Mouse (Mus musculus): Measurements from ENCODE around the gene Hoxb4. TPM values are rescaled to one million over a fixed set of nuclear protein-coding genes. Genes with fewer than 3 reads are reported as not detected.

Gene Hoxb4
- polyA plus RNA-seq, 1 experiment from 2014 or later: not detected

GRCm38 (mm10) chr11:96297428-96297827 lies 20.6 kb upstream of the Hoxb4 start:
- no peak overlapping the region for H3K27ac ChIP-seq (ENCODE audit: low read length)
- no peaks in the 10 kb centered on the region for H3K4me1 ChIP-seq (ENCODE audit: control insufficient read depth, insufficient read depth, low read length)
- no peak overlapping the region for H3K4me2 ChIP-seq (ENCODE audit: low read length)
- no peak overlapping the region for H3K9ac ChIP-seq (ENCODE audit: low read depth, low read length)
- peaks cover 89% of the 10 kb centered on the region for H3K27me3 ChIP-seq (ENCODE audit: control insufficient read depth, insufficient read depth, low read depth, low read length)
- no peaks in the 10 kb centered on the region for H3K9me3 ChIP-seq (replicated peaks; ENCODE audit: control insufficient read depth, low read length, poor library complexity, severe bottlenecking)
- H3K4me3 ChIP-seq (ENCODE audit: low read depth, low read length): no peak overlapping the region
- WGBS: 0% methylated on average over 3 of the region's 3 CpGs
- no peaks in the 10 kb centered on the region for H3K36me3 ChIP-seq (ENCODE audit: control insufficient read depth, insufficient read depth, low read length)
- no peak for ATAC-seq

- H3K4me1 ChIP-seq (ENCODE audit: control insufficient read depth, insufficient read depth, low read length): no peaks in the 10 kb centered on the region
- WGBS: 3% methylated on average over 11 of the region's 11 CpGs
- H3K4me2 ChIP-seq (ENCODE audit: low read length): no peak overlapping the region
- H3K27me3 ChIP-seq (ENCODE audit: control insufficient read depth, insufficient read depth, low read depth, low read length): peaks cover 90% of the 10 kb centered on the region
- no peak overlapping the region for H3K9ac ChIP-seq (ENCODE audit: low read depth, low read length)
- no peak overlapping the region for H3K4me3 ChIP-seq (ENCODE audit: low read depth, low read length)
- no peaks in the 10 kb centered on the region for H3K36me3 ChIP-seq (ENCODE audit: control insufficient read depth, insufficient read depth, low read length)
- no peak for ATAC-seq
- H3K27ac ChIP-seq (ENCODE audit: low read length): no peak overlapping the region
- no peaks in the 10 kb centered on the region for H3K9me3 ChIP-seq (replicated peaks; ENCODE audit: control insufficient read depth, low read length, poor library complexity, severe bottlenecking)
Measured at GRCm38 (mm10) chr11:96297968-96298635, 20.0 kb upstream of the Hoxb4 start.

- no peaks in the 10 kb centered on the region for H3K4me1 ChIP-seq (ENCODE audit: control insufficient read depth, insufficient read depth, low read length)
- H3K4me2 ChIP-seq (ENCODE audit: low read length): no peak overlapping the region
- no peaks in the 10 kb centered on the region for H3K9me3 ChIP-seq (replicated peaks; ENCODE audit: control insufficient read depth, low read length, poor library complexity, severe bottlenecking)
- peaks cover 87% of the 10 kb centered on the region for H3K27me3 ChIP-seq (ENCODE audit: control insufficient read depth, insufficient read depth, low read depth, low read length)
- no peak overlapping the region for H3K9ac ChIP-seq (ENCODE audit: low read depth, low read length)
- no peak overlapping the region for H3K27ac ChIP-seq (ENCODE audit: low read length)
- ATAC-seq: no peak
- H3K4me3 ChIP-seq (ENCODE audit: low read depth, low read length): no peak overlapping the region
- no peaks in the 10 kb centered on the region for H3K36me3 ChIP-seq (ENCODE audit: control insufficient read depth, insufficient read depth, low read length)
- WGBS: under 1% methylated on average over 66 of the region's 66 CpGs
Measured at GRCm38 (mm10) chr11:96298895-96299667, 19.0 kb upstream of the Hoxb4 start.

GRCm38 (mm10) chr11:96299781-96300180 lies 18.3 kb upstream of the Hoxb4 start:
- Histone ChIP-seq H3K4me1 (ENCODE audit: control insufficient read depth, insufficient read depth, low read length) (no peaks in the 10 kb centered on the region), H3K27me3 (ENCODE audit: control insufficient read depth, insufficient read depth, low read depth, low read length) (peaks cover 84% of the 10 kb centered on the region), H3K36me3 (ENCODE audit: control insufficient read depth, insufficient read depth, low read length) (no peaks in the 10 kb centered on the region), H3K9ac (ENCODE audit: low read depth, low read length) (no peak overlapping the region), H3K4me2 (ENCODE audit: low read length) (no peak overlapping the region), H3K4me3 (ENCODE audit: low read depth, low read length) (no peak overlapping the region), H3K9me3 (replicated peaks; ENCODE audit: control insufficient read depth, low read length, poor library complexity, severe bottlenecking) (no peaks in the 10 kb centered on the region), H3K27ac (ENCODE audit: low read length) (no peak overlapping the region)
- no peak for ATAC-seq
- 1% methylated on average over 9 of the region's 9 CpGs for WGBS

GRCm38 (mm10) chr11:96300354-96301063 lies 17.6 kb upstream of the Hoxb4 start:
- H3K4me2 ChIP-seq (ENCODE audit: low read length): no peak overlapping the region
- ATAC-seq: no peak
- 1% methylated on average over 35 of the region's 35 CpGs for WGBS
- H3K4me3 ChIP-seq (ENCODE audit: low read depth, low read length): no peak overlapping the region
- no peak overlapping the region for H3K27ac ChIP-seq (ENCODE audit: low read length)
- H3K9me3 ChIP-seq (replicated peaks; ENCODE audit: control insufficient read depth, low read length, poor library complexity, severe bottlenecking): no peaks in the 10 kb centered on the region
- no peaks in the 10 kb centered on the region for H3K36me3 ChIP-seq (ENCODE audit: control insufficient read depth, insufficient read depth, low read length)
- no peaks in the 10 kb centered on the region for H3K4me1 ChIP-seq (ENCODE audit: control insufficient read depth, insufficient read depth, low read length)
- peaks cover 85% of the 10 kb centered on the region for H3K27me3 ChIP-seq (ENCODE audit: control insufficient read depth, insufficient read depth, low read depth, low read length)
- no peak overlapping the region for H3K9ac ChIP-seq (ENCODE audit: low read depth, low read length)

- no peaks in the 10 kb centered on the region for H3K4me1 ChIP-seq (ENCODE audit: control insufficient read depth, insufficient read depth, low read length)
- H3K4me3 ChIP-seq (ENCODE audit: low read depth, low read length): no peak overlapping the region
- peaks cover 85% of the 10 kb centered on the region for H3K27me3 ChIP-seq (ENCODE audit: control insufficient read depth, insufficient read depth, low read depth, low read length)
- H3K4me2 ChIP-seq (ENCODE audit: low read length): no peak overlapping the region
- 3% methylated on average over 6 of the region's 10 CpGs for WGBS
- no peak overlapping the region for H3K27ac ChIP-seq (ENCODE audit: low read length)
- ATAC-seq: no peak
- no peaks in the 10 kb centered on the region for H3K36me3 ChIP-seq (ENCODE audit: control insufficient read depth, insufficient read depth, low read length)
- no peaks in the 10 kb centered on the region for H3K9me3 ChIP-seq (replicated peaks; ENCODE audit: control insufficient read depth, low read length, poor library complexity, severe bottlenecking)
- H3K9ac ChIP-seq (ENCODE audit: low read depth, low read length): no peak overlapping the region
Measured at GRCm38 (mm10) chr11:96301064-96301431, 17.0 kb upstream of the Hoxb4 start.

- WGBS: under 1% methylated on average over 15 of the region's 15 CpGs
- H3K27ac ChIP-seq (ENCODE audit: low read length): no peak overlapping the region
Measured at GRCm38 (mm10) chr11:96301837-96302236, 16.2 kb upstream of the Hoxb4 start.

GRCm38 (mm10) chr11:96302381-96303150 lies 15.5 kb upstream of the Hoxb4 start:
- no peaks in the 10 kb centered on the region for H3K4me1 ChIP-seq (ENCODE audit: control insufficient read depth, insufficient read depth, low read length)
- H3K9me3 ChIP-seq (replicated peaks; ENCODE audit: control insufficient read depth, low read length, poor library complexity, severe bottlenecking): no peaks in the 10 kb centered on the region
- H3K4me2 ChIP-seq (ENCODE audit: low read length): no peak overlapping the region
- H3K27me3 ChIP-seq (ENCODE audit: control insufficient read depth, insufficient read depth, low read depth, low read length): peaks cover 85% of the 10 kb centered on the region
- H3K27ac ChIP-seq (ENCODE audit: low read length): no peak overlapping the region
- WGBS: 3% methylated on average over 23 of the region's 23 CpGs
- no peaks in the 10 kb centered on the region for H3K36me3 ChIP-seq (ENCODE audit: control insufficient read depth, insufficient read depth, low read length)
- no peak for ATAC-seq
- H3K4me3 ChIP-seq (ENCODE audit: low read depth, low read length): no peak overlapping the region
- no peak overlapping the region for H3K9ac ChIP-seq (ENCODE audit: low read depth, low read length)

More at GRCm38 (mm10) chr11:96301837-96302236, 16.2 kb upstream of the Hoxb4 start:
- no peaks in the 10 kb centered on the region for H3K9me3 ChIP-seq (replicated peaks; ENCODE audit: control insufficient read depth, low read length, poor library complexity, severe bottlenecking)
- H3K4me3 ChIP-seq (ENCODE audit: low read depth, low read length): no peak overlapping the region
- no peaks in the 10 kb centered on the region for H3K4me1 ChIP-seq (ENCODE audit: control insufficient read depth, insufficient read depth, low read length)
- no peaks in the 10 kb centered on the region for H3K36me3 ChIP-seq (ENCODE audit: control insufficient read depth, insufficient read depth, low read length)
- H3K27me3 ChIP-seq (ENCODE audit: control insufficient read depth, insufficient read depth, low read depth, low read length): peaks cover 85% of the 10 kb centered on the region
- ATAC-seq: no peak
- no peak overlapping the region for H3K4me2 ChIP-seq (ENCODE audit: low read length)
- no peak overlapping the region for H3K9ac ChIP-seq (ENCODE audit: low read depth, low read length)

All from midbrain, embryonic 16.5 days (tissue).